Mouse (Mus musculus): ENCODE results near the gene Zdhhc5.

- TF ChIP-seq CTCF (IDR thresholded peaks at IDR 0.05; ENCODE audit: low read depth) (no peak), EP300 (IDR thresholded peaks at IDR 0.05; ENCODE audit: low read depth) (no peak)
Measured at GRCm38 (mm10) chr2:84750115-84750514, 35.1 kb upstream of the Zdhhc5 start.
